Mouse (Mus musculus): Measurements from ENCODE around the gene Ptprd.

Gene Ptprd

DNA sequence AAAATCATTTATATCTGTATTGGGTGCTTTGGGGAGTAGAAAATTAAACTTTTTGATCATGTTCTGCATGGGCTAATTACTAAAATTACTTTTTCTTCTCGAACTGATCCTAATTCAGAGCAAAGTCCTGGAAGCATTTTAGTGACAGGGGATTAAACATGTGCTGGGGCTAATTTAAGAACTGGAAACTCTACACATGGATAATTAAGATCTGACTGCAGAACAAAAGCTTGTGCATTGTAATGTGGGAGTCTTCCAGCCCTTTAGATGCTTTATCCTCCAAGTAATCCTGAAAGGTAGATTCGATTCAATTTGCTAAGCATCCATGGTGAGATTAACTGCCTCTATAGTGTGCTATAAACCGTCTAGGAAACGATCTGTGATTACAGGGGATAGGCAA is 2316.9 kb downstream of the Ptprd start:
- no peak for DNase-seq (ENCODE audit: low read depth)

Data from c-Kit-positive CD71-positive TER-119-negative erythroid progenitor cells, embryonic 14.5 days (primary cell).